Mouse (Mus musculus): ENCODE data around the gene Tjp3.

GRCm38 (mm10) chr10:81236471-81237268, 54.7 kb downstream of the Tjp3 start:
- TF ChIP-seq CHD2 (IDR thresholded peaks at IDR 0.05; ENCODE audit: low read depth, low read length), result no peak
- no peak for TF ChIP-seq HCFC1 (IDR thresholded peaks at IDR 0.05; ENCODE audit: borderline replicate concordance, insufficient read depth, low read length)
- TF ChIP-seq ZC3H11A (IDR thresholded peaks at IDR 0.05; ENCODE audit: borderline replicate concordance, low read depth, low read length), result no peak
- TF ChIP-seq MAFK (IDR thresholded peaks at IDR 0.05; ENCODE audit: insufficient read depth, low read depth, low read length), result no peak
